Mouse (Mus musculus) intestine, embryonic 16.5 days (tissue): ENCODE data around the gene Gm266. TPM values are rescaled to one million over a fixed set of nuclear protein-coding genes. Genes with fewer than 3 reads are reported as not detected.

Experiments used
- ATAC-seq: fragments of 200-750 bp; cut with Nextera tagmentation; 2 replicates; pipeline ENCODE4 v1.8.0; 2017; ENCODE audit warnings: moderate TSS enrichment, moderate library complexity
- H3K27ac ChIP-seq: fragments of 300-500 bp; sonication (generic); 2 replicates; pipeline ENCODE4 v1.5.1; 2014; ENCODE audit warnings: mild to moderate bottlenecking, low read length
- H3K27me3 ChIP-seq: fragments of 300-500 bp; sonication (generic); replicated peaks from 2 replicates; pipeline ENCODE4 v1.6.1; 2014; ENCODE audit warnings: low read length, control low read depth, mixed read lengths; ENCODE audit not compliant: control insufficient read depth, insufficient read depth
- H3K36me3 ChIP-seq: fragments of 300-500 bp; sonication (generic); 2 replicates; pipeline ENCODE4 v1.6.1; 2014; ENCODE audit warnings: low read length, control low read depth; ENCODE audit not compliant: control insufficient read depth, insufficient read depth
- H3K4me1 ChIP-seq: fragments of 300-500 bp; sonication (generic); 2 replicates; pipeline ENCODE4 v1.6.1; 2014; ENCODE audit warnings: low read length, control low read depth, mixed read lengths; ENCODE audit not compliant: control insufficient read depth, insufficient read depth
- H3K4me2 ChIP-seq: fragments of 300-500 bp; sonication (generic); 2 replicates; pipeline ENCODE4 v1.6.1; 2014; ENCODE audit warnings: low read depth, low read length, control low read depth
- H3K4me3 ChIP-seq: fragments of 300-500 bp; sonication (generic); 2 replicates; pipeline ENCODE4 v1.5.1; 2014; ENCODE audit warnings: mild to moderate bottlenecking, low read length
- H3K9ac ChIP-seq: fragments of 300-500 bp; sonication (generic); 2 replicates; pipeline ENCODE4 v1.6.1; 2014; ENCODE audit warnings: low read depth, low read length
- H3K9me3 ChIP-seq: fragments of 300-500 bp; sonication (generic); 2 replicates; pipeline ENCODE4 v1.6.1; 2016; ENCODE audit warnings: low read length, control low read depth; ENCODE audit not compliant: control insufficient read depth
- WGBS: fragments of 180-500 bp; shearing (Covaris S2); extraction: QIAGEN DNeasy Blood & Tissue Kit; methylation state at CpG from one replicate; pipeline ENCODE4 v1.1.7; 2014; 5-methylcytosine and 5-hydroxymethylcytosine counted together
- polyA plus RNA-seq: library from polyadenylated mRNA; unstranded; fragments of >200 nt; fragmentation: Nextera tagmentation; extraction: Ambion mirVana; gene quantifications from 2 replicates; pipeline ENCODE4 v1.2.1, GENCODE M21; 2015

Gene Gm266
- polyA plus RNA-seq, 1 experiment from 2014 or later = 11.7 TPM

GRCm38 (mm10) chr12:111507962-111508361 lies 22.3 kb upstream of the Gm266 start:
- Histone ChIP-seq H3K9ac (no peak overlapping the region), H3K9me3 (no peaks in the 10 kb centered on the region), H3K4me2 (no peak overlapping the region), H3K4me1 (no peaks in the 10 kb centered on the region; the same call in 1 of the 2 replicates), H3K4me3 (no peak overlapping the region), H3K36me3 (no peaks in the 10 kb centered on the region), H3K27me3 (no peaks in the 10 kb centered on the region), H3K27ac (no peak overlapping the region)
- 86% methylated on average over 10 of the region's 10 CpGs for WGBS
- ATAC-seq = no peak

- H3K36me3 ChIP-seq = no peaks in the 10 kb centered on the region
- H3K4me3 ChIP-seq = no peak overlapping the region
- no peaks in the 10 kb centered on the region for H3K27me3 ChIP-seq
- no peak overlapping the region for H3K9ac ChIP-seq
- no peak overlapping the region for H3K27ac ChIP-seq
- H3K4me2 ChIP-seq = no peak overlapping the region
- H3K9me3 ChIP-seq = no peaks in the 10 kb centered on the region
- no peaks in the 10 kb centered on the region; the same call in 1 of the 2 replicates for H3K4me1 ChIP-seq
- ATAC-seq = no peak
- 57% methylated on average over 5 of the region's 5 CpGs for WGBS
These were observed 21.4 kb upstream of the Gm266 start for GRCm38 (mm10) chr12:111507001-111507400.

GRCm38 (mm10) chr12:111504904-111505303 lies 19.3 kb upstream of the Gm266 start:
- WGBS = 4% methylated on average over 12 of the region's 12 CpGs
- Histone ChIP-seq H3K36me3 (no peaks in the 10 kb centered on the region), H3K4me2 (peak overlapping the region; percentile 38), H3K4me1 (no peaks in the 10 kb centered on the region; the same call in 1 of the 2 replicates), H3K27ac (no peak overlapping the region), H3K27me3 (no peaks in the 10 kb centered on the region), H3K9me3 (no peaks in the 10 kb centered on the region), H3K4me3 (peak overlapping the region; percentile 18; the same call in 1 of the 2 replicates), H3K9ac (peak overlapping the region; percentile 8; the same call in 1 of the 2 replicates)
- peak; percentile 83 for ATAC-seq

GRCm38 (mm10) chr12:111503571-111503970 lies 17.9 kb upstream of the Gm266 start:
- H3K4me3 ChIP-seq = no peak overlapping the region
- H3K4me2 ChIP-seq = no peak overlapping the region
- ATAC-seq = no peak
- H3K27ac ChIP-seq = no peak overlapping the region
- WGBS = 66% methylated on average over 5 of the region's 5 CpGs
- H3K9ac ChIP-seq = no peak overlapping the region
- H3K9me3 ChIP-seq = no peaks in the 10 kb centered on the region
- no peaks in the 10 kb centered on the region; the same call in 1 of the 2 replicates for H3K4me1 ChIP-seq
- no peaks in the 10 kb centered on the region for H3K27me3 ChIP-seq
- no peaks in the 10 kb centered on the region for H3K36me3 ChIP-seq

GRCm38 (mm10) chr12:111503063-111503567 lies 17.5 kb upstream of the Gm266 start:
- H3K27ac ChIP-seq = no peak overlapping the region
- H3K36me3 ChIP-seq = no peaks in the 10 kb centered on the region
- H3K4me2 ChIP-seq = no peak overlapping the region
- H3K9ac ChIP-seq = no peak overlapping the region
- no peaks in the 10 kb centered on the region; the same call in 1 of the 2 replicates for H3K4me1 ChIP-seq
- no peak overlapping the region for H3K4me3 ChIP-seq
- ATAC-seq = no peak
- WGBS = 64% methylated on average over 12 of the region's 12 CpGs
- H3K9me3 ChIP-seq = no peaks in the 10 kb centered on the region
- H3K27me3 ChIP-seq = no peaks in the 10 kb centered on the region

GRCm38 (mm10) chr12:111500725-111501124 lies 15.1 kb upstream of the Gm266 start:
- H3K4me3 ChIP-seq = no peak overlapping the region
- WGBS = 35% methylated on average over 5 of the region's 5 CpGs
- H3K4me2 ChIP-seq = no peak overlapping the region
- no peak for ATAC-seq
- H3K36me3 ChIP-seq = no peaks in the 10 kb centered on the region
- no peak overlapping the region for H3K27ac ChIP-seq
- H3K27me3 ChIP-seq = no peaks in the 10 kb centered on the region
- H3K4me1 ChIP-seq = no peaks in the 10 kb centered on the region; the same call in 1 of the 2 replicates
- no peak overlapping the region for H3K9ac ChIP-seq
- no peaks in the 10 kb centered on the region for H3K9me3 ChIP-seq

GRCm38 (mm10) chr12:111499617-111500016 lies 14.0 kb upstream of the Gm266 start:
- no peak overlapping the region for H3K27ac ChIP-seq
- no peak for ATAC-seq
- no peak overlapping the region for H3K4me3 ChIP-seq
- H3K27me3 ChIP-seq = no peaks in the 10 kb centered on the region
- no peaks in the 10 kb centered on the region for H3K9me3 ChIP-seq
- 70% methylated on average over 5 of the region's 5 CpGs for WGBS
- H3K4me2 ChIP-seq = no peak overlapping the region
- no peaks in the 10 kb centered on the region for H3K36me3 ChIP-seq
- no peaks in the 10 kb centered on the region; the same call in 1 of the 2 replicates for H3K4me1 ChIP-seq
- H3K9ac ChIP-seq = no peak overlapping the region

GRCm38 (mm10) chr12:111497076-111497475 lies 11.5 kb upstream of the Gm266 start:
- no peaks in the 10 kb centered on the region for H3K9me3 ChIP-seq
- no peak overlapping the region for H3K27ac ChIP-seq
- WGBS = 42% methylated on average over 2 of the region's 2 CpGs
- H3K4me3 ChIP-seq = no peak overlapping the region
- no peaks in the 10 kb centered on the region for H3K36me3 ChIP-seq
- H3K9ac ChIP-seq = no peak overlapping the region
- H3K27me3 ChIP-seq = no peaks in the 10 kb centered on the region
- H3K4me2 ChIP-seq = no peak overlapping the region
- no peaks in the 10 kb centered on the region for H3K4me1 ChIP-seq
- ATAC-seq = no peak

- Histone ChIP-seq H3K36me3 (no peaks in the 10 kb centered on the region), H3K4me2 (no peak overlapping the region), H3K9me3 (no peaks in the 10 kb centered on the region), H3K27ac (no peak overlapping the region), H3K9ac (no peak overlapping the region), H3K4me1 (no peaks in the 10 kb centered on the region), H3K4me3 (no peak overlapping the region), H3K27me3 (no peaks in the 10 kb centered on the region)
- no peak for ATAC-seq
- 74% methylated on average over 4 of the region's 4 CpGs for WGBS
These were observed 9.3 kb upstream of the Gm266 start for GRCm38 (mm10) chr12:111494931-111495330.
